Mouse (Mus musculus) B cell, adult 67 days (primary cell): ENCODE results near the gene Gyg. TPM values are rescaled to one million over a fixed set of nuclear protein-coding genes. Genes with fewer than 3 reads are reported as not detected.

Source experiments
- total RNA-seq, 2 experiments: library from RNA; stranded (reverse); gene quantifications; 4 replicates each; pipeline ENCODE4 v1.2.4; 2023

The Gyg gene
- total RNA-seq = 10 to 100 TPM; 22.6 to 26.5 TPM

DNA sequence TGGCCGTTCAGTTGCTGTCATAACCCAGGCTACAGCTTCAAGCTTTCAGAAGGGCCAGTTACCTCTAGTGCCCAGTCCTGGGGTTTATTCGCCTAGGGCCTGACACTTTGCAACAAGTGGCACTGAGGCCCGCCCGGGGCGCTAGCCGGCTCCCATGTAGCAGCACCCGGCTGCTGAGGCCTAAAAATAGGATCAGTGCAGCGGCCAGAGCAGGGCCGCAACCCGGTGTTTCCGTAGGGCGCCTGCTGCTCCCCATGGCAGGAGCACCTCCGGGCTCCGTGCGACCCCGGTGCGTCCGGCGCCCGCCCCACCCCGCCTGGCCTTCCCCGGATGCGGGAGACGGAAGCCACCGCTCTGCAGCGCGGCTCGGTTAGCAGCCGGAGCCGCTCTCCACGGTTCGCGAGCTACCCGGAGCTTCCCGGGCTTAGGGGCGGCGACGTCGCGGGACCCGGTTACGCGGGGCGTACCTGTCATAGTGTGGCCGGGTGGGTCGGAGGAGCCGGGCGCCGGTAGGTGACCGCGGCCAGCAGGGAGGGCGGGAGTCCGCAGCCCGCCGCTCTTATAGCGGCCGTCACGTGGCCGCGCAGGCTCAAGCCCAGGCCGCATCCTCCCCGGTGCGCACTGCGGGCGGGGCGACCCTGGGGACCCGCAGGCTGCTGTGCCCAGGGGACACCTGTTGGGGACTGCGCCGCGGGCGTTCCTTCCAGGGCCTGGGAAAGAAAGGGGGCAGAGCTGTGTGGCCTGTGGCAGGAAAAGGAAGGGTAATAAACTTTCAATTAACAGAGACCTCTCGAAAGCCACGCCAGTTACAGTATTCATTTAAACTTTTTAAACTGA lies at the start of gene Gyg:
TSS of gene Gyg (minus strand) at position 787 of the 837 bp plus-strand sequence.

Other genes starting within 250 kb of the Gyg start
- not detected for gene Cp, start 198.3 kb downstream of the Gyg start, total RNA-seq
- 100 to 1,000 TPM; 160 to 161 TPM for gene Hps3, start 120.0 kb downstream of the Gyg start, total RNA-seq
- gene Hltf, start 97.5 kb downstream of the Gyg start, total RNA-seq = 10 to 100 TPM; 61.3 to 72.6 TPM
- gene Cpa3, start 86.9 kb upstream of the Gyg start, total RNA-seq = not detected
- gene Cpb1, start 120.4 kb upstream of the Gyg start, total RNA-seq = not detected
- gene Agtr1b, start 211.9 kb upstream of the Gyg start, total RNA-seq = not detected